ENCODE assay signal across 10 mouse cellular contexts in the genomic region with DNA sequence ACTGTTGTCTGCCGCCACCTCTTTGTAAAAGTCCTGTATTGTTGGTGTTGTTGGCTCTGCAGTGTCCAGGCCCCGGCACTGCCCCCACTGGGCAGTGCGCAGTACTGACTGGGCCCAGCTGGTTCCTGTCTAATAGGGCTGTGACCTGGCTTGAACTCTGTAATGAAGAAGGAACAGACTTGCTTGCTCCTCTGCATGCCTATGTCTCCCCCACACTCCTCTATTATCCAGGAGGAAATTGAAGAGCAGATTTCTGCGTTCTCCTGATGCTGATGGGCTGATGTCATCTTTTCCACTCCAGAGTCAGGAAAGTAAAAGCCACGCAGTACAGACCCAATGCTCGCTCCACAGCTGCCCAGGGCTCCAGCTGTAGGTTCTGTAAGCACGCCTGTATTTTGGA.
A peak's percentile ranks its signal among the peaks of the same experiment; 100 is the strongest.
DNase-seq lines count a peak whose midpoint lies in the region; ATAC-seq and TF ChIP-seq lines count a peak whose summit lies in the region.
"Had no signal": no experiment of that assay in that cellular context is flagged by ENCODE, and none has a peak within 500 bp of the region (broad histone marks: within the 10 kb centered on the region; RNA-seq: fewer than 3 reads in every experiment).

No protein-coding gene starts in this region.

- DNase-seq in hindbrain, postnatal 0 days (ENCODE audit: low spot score): no peak
- DNase-seq in heart, adult 8-10 months (ENCODE audit: low spot score): peak; percentile 84
- peak; percentile 83 for DNase-seq in kidney, postnatal 10 days
- no peak for DNase-seq in natural killer cell, adult 2 months (ENCODE audit: low spot score in 2 of 2)
- DNase-seq in left cerebral cortex, adult 11 months (ENCODE audit: low spot score): no peak
- no peak for DNase-seq in forebrain, embryonic 14.5 days (ENCODE audit: low spot score)

- H3K9ac ChIP-seq in hindbrain, postnatal 0 days (replicated peaks; ENCODE audit: low read length): no peak overlapping the region
- no peak overlapping the region for H3K9ac ChIP-seq in hindbrain, embryonic 12.5 days
- H3K9ac ChIP-seq in forebrain, embryonic 14.5 days (ENCODE audit: low read length): no peak overlapping the region
- H3K9ac ChIP-seq: hindbrain, embryonic 15.5 days had no signal

- H3K27me3 ChIP-seq in hindbrain, postnatal 0 days (ENCODE audit: insufficient read depth, low read length): no peaks in the 10 kb centered on the region
- H3K27me3 ChIP-seq in hindbrain, embryonic 12.5 days: no peaks in the 10 kb centered on the region
- no peaks in the 10 kb centered on the region for H3K27me3 ChIP-seq in forebrain, embryonic 14.5 days (replicated peaks; ENCODE audit: control insufficient read depth, insufficient read depth, low read length)
- H3K27me3 ChIP-seq: hindbrain, embryonic 15.5 days had no signal

- ATAC-seq in hindbrain, postnatal 0 days: no peak
- no peak for ATAC-seq in hindbrain, embryonic 12.5 days (ENCODE audit: low FRiP score)
- ATAC-seq in megakaryocyte, adult 5-6 weeks (ENCODE audit: poor library complexity, severe bottlenecking): peak; percentile 57
- ATAC-seq in forebrain, embryonic 14.5 days: no peak

- peaks cover 7% of the 10 kb centered on the region for H3K4me1 ChIP-seq in hindbrain, postnatal 0 days (ENCODE audit: insufficient read depth, low read length)
- peaks cover 23% of the 10 kb centered on the region for H3K4me1 ChIP-seq in hindbrain, embryonic 12.5 days
- H3K4me1 ChIP-seq in forebrain, embryonic 14.5 days (ENCODE audit: control insufficient read depth, insufficient read depth, low read length): peaks cover 12% of the 10 kb centered on the region; the same call in 1 of the 2 replicates

- WGBS in hindbrain, postnatal 0 days: 68% methylated on average over 7 of the region's 7 CpGs
- WGBS in hindbrain, embryonic 12.5 days: 63% methylated on average over 7 of the region's 7 CpGs
- 71% methylated on average over 7 of the region's 7 CpGs for WGBS in forebrain, embryonic 14.5 days

- H3K36me3 ChIP-seq in hindbrain, postnatal 0 days (ENCODE audit: insufficient read depth, low read length): no peaks in the 10 kb centered on the region
- 0 out of 2 replicates have a peak, but pooled peaks cover 6% of the 10 kb centered on the region for H3K36me3 ChIP-seq in hindbrain, embryonic 12.5 days
- no peaks in the 10 kb centered on the region for H3K36me3 ChIP-seq in forebrain, embryonic 14.5 days (ENCODE audit: control insufficient read depth, insufficient read depth, low read length)
- H3K36me3 ChIP-seq: hindbrain, embryonic 15.5 days had no signal

- H3K4me3 ChIP-seq in hindbrain, postnatal 0 days (ENCODE audit: low read length): no peak overlapping the region
- no peak overlapping the region for H3K4me3 ChIP-seq in hindbrain, embryonic 12.5 days
- H3K4me3 ChIP-seq in forebrain, embryonic 14.5 days (ENCODE audit: low read depth, low read length): no peak overlapping the region
- H3K4me3 ChIP-seq: hindbrain, embryonic 15.5 days had no signal

- H3K27ac ChIP-seq in hindbrain, postnatal 0 days: no peak overlapping the region
- no peak overlapping the region for H3K27ac ChIP-seq in hindbrain, embryonic 12.5 days
- H3K27ac ChIP-seq in forebrain, embryonic 14.5 days (ENCODE audit: low read depth, low read length): no peak overlapping the region
- H3K27ac ChIP-seq: hindbrain, embryonic 15.5 days had no signal

- no peak overlapping the region for H3K4me2 ChIP-seq in hindbrain, postnatal 0 days (ENCODE audit: low read depth, low read length)
- no peak overlapping the region for H3K4me2 ChIP-seq in hindbrain, embryonic 12.5 days (replicated peaks)
- H3K4me2 ChIP-seq in forebrain, embryonic 14.5 days (ENCODE audit: low read length): no peak overlapping the region
- H3K4me2 ChIP-seq: hindbrain, embryonic 15.5 days had no signal

- TF ChIP-seq CTCF in hindbrain, postnatal 0 days (IDR thresholded peaks at IDR 0.05; ENCODE audit: low read depth): peak; percentile 21; the same call in 1 of the 2 replicates

- no peaks in the 10 kb centered on the region for H3K9me3 ChIP-seq in hindbrain, postnatal 0 days (ENCODE audit: low read length)
- H3K9me3 ChIP-seq in hindbrain, embryonic 12.5 days (replicated peaks): no peaks in the 10 kb centered on the region
- H3K9me3 ChIP-seq in forebrain, embryonic 14.5 days (replicated peaks; ENCODE audit: control insufficient read depth, low read length): no peaks in the 10 kb centered on the region
- H3K9me3 ChIP-seq: G1E; hindbrain, embryonic 15.5 days had no signal

Comparison
In these comparisons a context has a peak if more than half of its experiments do, and no peak if none do; other contexts are left out.
1. DNase-seq: peak in heart, adult 8-10 months (single experiment) and kidney, postnatal 10 days (single experiment); none in hindbrain, postnatal 0 days (single experiment), natural killer cell, adult 2 months (0 of 2), left cerebral cortex, adult 11 months (single experiment) and forebrain, embryonic 14.5 days (single experiment).